ENCODE assay signal across 23 mouse cellular contexts in the genomic region with DNA sequence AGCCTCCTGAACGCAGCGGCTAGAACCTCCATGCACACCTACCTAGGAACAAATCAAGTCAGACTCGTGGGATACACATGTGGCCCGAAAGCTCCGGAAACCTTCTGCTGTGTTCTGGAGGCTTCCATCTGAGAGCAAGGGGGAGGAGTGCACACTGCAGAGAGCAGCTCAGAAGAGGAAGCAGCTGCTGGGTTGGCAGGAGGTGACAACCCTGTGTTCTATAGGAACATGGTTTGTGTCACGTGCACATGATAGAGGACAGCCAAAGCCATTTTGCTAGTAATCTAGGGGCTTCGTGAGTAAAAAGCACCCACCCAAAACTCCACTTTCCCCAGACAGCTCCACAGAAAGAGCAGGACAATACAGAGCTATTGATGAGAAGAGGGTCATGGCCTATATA. TPM values are rescaled to one million over a fixed set of nuclear protein-coding genes. Genes with fewer than 3 reads are reported as not detected.
DNase-seq lines count a peak whose midpoint lies in the region; ATAC-seq and TF ChIP-seq lines count a peak whose summit lies in the region.
"Had no signal": no experiment of that assay in that cellular context is flagged by ENCODE, and none has a peak within 500 bp of the region (broad histone marks: within the 10 kb centered on the region; RNA-seq: fewer than 3 reads in every experiment).

No protein-coding gene starts in this region.

- no peak overlapping the region for H3K4me2 ChIP-seq in midbrain, embryonic 11.5 days
- H3K4me2 ChIP-seq: embryonic facial prominence, embryonic 12.5 days; forebrain, embryonic 13.5 days; heart, embryonic 15.5 days; kidney, embryonic 15.5 days; limb, embryonic 13.5 days; liver, embryonic 13.5 days; midbrain, embryonic 13.5 days had no signal

- no peak for TF ChIP-seq CTCF in thymus, adult 2 months (IDR thresholded peaks at IDR 0.05; ENCODE audit: borderline replicate concordance, control insufficient read depth, extremely low read depth, insufficient read depth, low read length, poor library complexity)

- H3K27me3 ChIP-seq in midbrain, embryonic 11.5 days (ENCODE audit: control insufficient read depth, insufficient read depth, low read length): peaks cover 2% of the 10 kb centered on the region; the same call in 1 of the 2 replicates
- peaks cover 49% of the 10 kb centered on the region for H3K27me3 ChIP-seq in midbrain, embryonic 10.5 days (ENCODE audit: low read depth, poor library complexity, severe bottlenecking)
- H3K27me3 ChIP-seq in thymus, adult 2 months (ENCODE audit: control insufficient read depth, insufficient read depth, low read length): peaks cover 9% of the 10 kb centered on the region; the same call in 1 of the 2 replicates
- H3K27me3 ChIP-seq: CH12.LX had no signal

- no peak overlapping the region for H3K9ac ChIP-seq in midbrain, embryonic 11.5 days (ENCODE audit: low read length)
- H3K9ac ChIP-seq: embryonic facial prominence, embryonic 12.5 days; forebrain, embryonic 13.5 days; heart, embryonic 15.5 days; kidney, embryonic 15.5 days; limb, embryonic 13.5 days; liver, embryonic 13.5 days; midbrain, embryonic 13.5 days had no signal

- H3K36me3 ChIP-seq in midbrain, embryonic 11.5 days (ENCODE audit: control insufficient read depth, insufficient read depth, low read length): no peaks in the 10 kb centered on the region
- no peaks in the 10 kb centered on the region for H3K36me3 ChIP-seq in midbrain, embryonic 10.5 days
- H3K36me3 ChIP-seq in thymus, adult 2 months (ENCODE audit: control insufficient read depth, insufficient read depth, low read length): no peaks in the 10 kb centered on the region
- H3K36me3 ChIP-seq: embryonic facial prominence, embryonic 12.5 days; heart, embryonic 15.5 days; hindbrain, embryonic 10.5 days; kidney, embryonic 15.5 days; limb, embryonic 13.5 days; liver, embryonic 13.5 days; midbrain, embryonic 13.5 days had no signal

- H3K4me3 ChIP-seq in midbrain, embryonic 11.5 days (ENCODE audit: low read depth, low read length): no peak overlapping the region
- no peak overlapping the region for H3K4me3 ChIP-seq in midbrain, embryonic 10.5 days
- no peak overlapping the region for H3K4me3 ChIP-seq in thymus, adult 2 months (ENCODE audit: control insufficient read depth, insufficient read depth, low read length)
- H3K4me3 ChIP-seq: embryonic facial prominence, embryonic 12.5 days; erythroblast, embryonic 14.5 days; forebrain, embryonic 13.5 days; heart, embryonic 15.5 days; hindbrain, embryonic 10.5 days; kidney, embryonic 15.5 days; limb, embryonic 13.5 days; liver, embryonic 13.5 days; midbrain, embryonic 13.5 days had no signal

- TF ChIP-seq POLR2A in thymus, adult 2 months (IDR thresholded peaks at IDR 0.05; ENCODE audit: control insufficient read depth, extremely low read depth, insufficient read depth, low read length, poor library complexity): no peak

- peaks cover 3% of the 10 kb centered on the region; the same call in 1 of the 2 replicates for H3K9me3 ChIP-seq in midbrain, embryonic 11.5 days (ENCODE audit: control insufficient read depth, low read length)
- peaks cover 3% of the 10 kb centered on the region; the same call in 1 of the 2 replicates for H3K9me3 ChIP-seq in midbrain, embryonic 10.5 days (replicated peaks)
- H3K9me3 ChIP-seq: embryonic facial prominence, embryonic 12.5 days; heart, embryonic 15.5 days; kidney, embryonic 15.5 days; liver, embryonic 13.5 days; midbrain, embryonic 13.5 days had no signal

- H3K27ac ChIP-seq in midbrain, embryonic 11.5 days (ENCODE audit: low read depth, low read length): no peak overlapping the region
- no peak overlapping the region for H3K27ac ChIP-seq in midbrain, embryonic 10.5 days (replicated peaks)
- H3K27ac ChIP-seq in thymus, adult 2 months (ENCODE audit: control insufficient read depth, insufficient read depth, low read length): no peak overlapping the region
- H3K27ac ChIP-seq: embryonic facial prominence, embryonic 12.5 days; forebrain, embryonic 13.5 days; heart, embryonic 15.5 days; hindbrain, embryonic 10.5 days; hindbrain, postnatal 0 days; kidney, embryonic 15.5 days; limb, embryonic 13.5 days; liver, embryonic 13.5 days; midbrain, embryonic 13.5 days had no signal

- no peak for ATAC-seq in midbrain, embryonic 11.5 days (ENCODE audit: low FRiP score)
- ATAC-seq in granulocyte monocyte progenitor cell, adult 5-6 weeks (replicated peaks; ENCODE audit: poor library complexity, severe bottlenecking): peak; percentile 71
- ATAC-seq: forebrain, embryonic 13.5 days; hindbrain, postnatal 0 days; intestine, postnatal 0 days; midbrain, embryonic 13.5 days had no signal

- 88% methylated on average over 7 of the region's 7 CpGs for WGBS in midbrain, embryonic 11.5 days
- 89% methylated on average over 7 of the region's 7 CpGs for WGBS in midbrain, embryonic 10.5 days
- WGBS in thymus, adult 2 months: 7% methylated on average over 7 of the region's 7 CpGs

- peak; percentile 39 for DNase-seq in midbrain, embryonic 11.5 days (ENCODE audit: low spot score, missing footprints)
- no peak for DNase-seq in midbrain, embryonic 10.5 days (ENCODE audit: low spot score)
- peak; percentile 41 for DNase-seq in thymus, adult 2 months
- no peak for DNase-seq in c-Kit-positive CD71-positive TER-119-positive erythroid progenitor cells, embryonic 14.5 days (ENCODE audit: low spot score)
- DNase-seq in urinary bladder, adult 18-20 months (ENCODE audit: low spot score in 2 of 2): no peak
- no peak for DNase-seq in layer of hippocampus, postnatal 10 days (ENCODE audit: low spot score in 2 of 2)
- DNase-seq: cerebellum, adult 8-10 months; gastrocnemius, postnatal 14 days; liver, embryonic 13.5 days; lung, postnatal 36 days; right cerebral cortex, postnatal 4 days had no signal

- H3K4me1 ChIP-seq in midbrain, embryonic 11.5 days (ENCODE audit: control insufficient read depth, insufficient read depth, low read length): peaks cover 2% of the 10 kb centered on the region; the same call in 1 of the 2 replicates
- H3K4me1 ChIP-seq in midbrain, embryonic 10.5 days: peaks cover 23% of the 10 kb centered on the region
- H3K4me1 ChIP-seq in thymus, adult 2 months (replicated peaks; ENCODE audit: control insufficient read depth, insufficient read depth, low read length): peaks cover 13% of the 10 kb centered on the region

RNA-seq across cellular contexts. Expression of gene Frrs1l, which starts 3.1 kb away (rescaled TPM):
- polyA plus RNA-seq in midbrain, embryonic 11.5 days (2014; fragmentation: Nextera tagmentation; extraction: Ambion mirVana): 6.2 and 6.4 TPM in 2 replicates
- polyA plus RNA-seq in midbrain, embryonic 10.5 days (2016; fragmentation: Nextera tagmentation; extraction: Ambion mirVana): 2.0 and 3.3 TPM in 2 replicates
- total RNA-seq in granulocyte monocyte progenitor cell, adult 5-6 weeks (2014; fragmentation: Nextera tagmentation): not detected in 2 replicates
- not detected in 2 replicates for total RNA-seq in granulocyte monocyte progenitor cell, adult 5-6 weeks (2017)
- 0.03 TPM in 1 of 2 replicates, not detected in the other for polyA plus RNA-seq in thymus, adult 2 months (2012; rRNA removed)
- total RNA-seq in layer of hippocampus, postnatal 10 days (2021): 100 to 1,000 TPM; 111 to 129 TPM
- total RNA-seq: CH12.LX had no signal
- polyA plus RNA-seq: erythroblast, embryonic 14.5 days had no signal

RNA-seq across cellular contexts. Expression of gene Tmem245, which starts 46.1 kb away (rescaled TPM):
- polyA plus RNA-seq in midbrain, embryonic 11.5 days (2014; fragmentation: Nextera tagmentation; extraction: Ambion mirVana): 6.8 TPM in 2 replicates
- 11.9 and 12.9 TPM in 2 replicates for polyA plus RNA-seq in midbrain, embryonic 10.5 days (2016; fragmentation: Nextera tagmentation; extraction: Ambion mirVana)
- 16.3 and 18.2 TPM in 2 replicates for total RNA-seq in granulocyte monocyte progenitor cell, adult 5-6 weeks (2014; fragmentation: Nextera tagmentation)
- 9.9 and 10.1 TPM in 2 replicates for total RNA-seq in granulocyte monocyte progenitor cell, adult 5-6 weeks (2017)
- polyA plus RNA-seq in thymus, adult 2 months (2012; rRNA removed): 25.9 and 27.2 TPM in 2 replicates
- total RNA-seq in layer of hippocampus, postnatal 10 days (2021): 10 to 100 TPM; 27.1 to 27.6 TPM

Comparison
In these comparisons a context has a peak if more than half of its experiments do, and no peak if none do; other contexts are left out.
1. DNase-seq: peak in midbrain, embryonic 11.5 days (single experiment) and thymus, adult 2 months (single experiment); none in midbrain, embryonic 10.5 days (single experiment), c-Kit-positive CD71-positive TER-119-positive erythroid progenitor cells, embryonic 14.5 days (single experiment), urinary bladder, adult 18-20 months (0 of 2) and layer of hippocampus, postnatal 10 days (0 of 2).